Mouse (Mus musculus) heart, postnatal 36 days (tissue): ENCODE results near the gene Eri3. TPM values are rescaled to one million over a fixed set of nuclear protein-coding genes. Genes with fewer than 3 reads are reported as not detected.

Experiments
- DNase-seq, 2 experiments: peaks; one replicate each; pipeline ENCODE4 v3.0.0; 2021 to 2022
- intact Hi-C: fragments of 180-260 bp; cut with DNase I; formaldehyde crosslinking; loops from one replicate; pipeline ENCODE4 v1.15.1; 2025
- total RNA-seq, 2 experiments: library from RNA; stranded (reverse); gene quantifications; 2 replicates each; pipeline ENCODE4 v1.2.3; 2021

Gene Eri3
- total RNA-seq, 2 experiments from 2014 or later, result 89.9 to 91.4 TPM

DNA sequence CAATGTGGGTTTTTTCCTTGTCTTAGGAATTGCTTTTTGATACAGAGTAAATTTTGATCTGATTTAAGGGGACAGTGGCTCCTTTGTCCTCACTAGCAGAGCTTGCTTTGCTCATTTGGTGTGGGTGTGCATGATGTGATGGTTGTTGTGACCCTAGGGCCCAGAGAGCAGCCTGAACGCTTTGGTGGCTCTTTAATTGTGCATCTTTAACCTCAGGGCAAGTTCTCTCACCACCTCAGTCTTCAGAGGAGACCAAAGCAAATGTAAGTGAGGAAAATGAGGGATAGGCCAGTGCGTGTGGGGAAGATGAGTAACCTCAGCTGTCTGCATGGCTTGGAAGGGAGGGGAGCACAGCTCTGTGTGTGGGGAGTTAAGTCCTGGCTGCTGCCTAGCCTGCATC is 18.7 kb downstream of the Eri3 start:
- intact Hi-C loops, result no loop called here
- no peak for DNase-seq

DNA sequence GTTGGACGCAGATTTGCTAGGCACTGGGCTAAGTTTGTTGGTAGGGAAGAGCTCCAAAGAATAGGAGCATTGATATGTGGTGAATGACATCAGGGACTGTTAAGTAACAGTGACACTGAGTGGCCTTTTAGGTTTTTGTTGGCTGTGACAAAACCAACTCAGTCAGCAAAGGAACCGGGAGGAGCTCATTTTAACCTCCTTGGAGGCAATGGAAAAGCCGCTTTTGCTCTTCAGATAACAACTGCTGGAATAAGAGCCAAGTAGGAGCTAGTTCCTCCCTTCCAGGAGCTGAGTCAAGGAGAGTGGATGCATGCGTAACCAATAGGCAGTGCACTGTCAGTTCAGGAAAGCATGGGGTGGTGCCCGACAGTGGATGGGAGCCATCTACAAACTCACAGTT is 20.8 kb downstream of the Eri3 start:
- intact Hi-C loops, result no loop called here
- peak in 1 of 2 experiments; percentile 15 for DNase-seq

DNA sequence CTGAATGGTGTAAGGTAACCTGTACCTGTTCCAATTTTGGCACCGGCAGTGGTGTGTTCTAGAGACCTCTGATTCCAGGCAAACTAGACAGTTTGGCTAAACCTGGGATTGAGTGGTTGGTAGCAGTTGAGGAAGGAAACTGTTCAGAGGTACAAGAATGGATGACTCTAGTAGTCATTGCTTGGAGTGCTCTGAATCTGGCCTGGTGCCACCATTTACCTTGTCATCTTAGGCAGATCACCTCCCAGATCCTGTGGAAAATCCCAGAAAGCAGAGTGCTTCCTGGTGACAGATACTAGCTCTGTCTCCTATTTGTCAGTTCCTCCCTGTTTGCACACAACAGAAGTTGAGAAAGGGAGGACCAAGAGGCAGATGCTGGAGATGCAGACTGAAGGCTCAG is 27.4 kb downstream of the Eri3 start:
- intact Hi-C loops, result no loop called here
- no peak for DNase-seq

DNA sequence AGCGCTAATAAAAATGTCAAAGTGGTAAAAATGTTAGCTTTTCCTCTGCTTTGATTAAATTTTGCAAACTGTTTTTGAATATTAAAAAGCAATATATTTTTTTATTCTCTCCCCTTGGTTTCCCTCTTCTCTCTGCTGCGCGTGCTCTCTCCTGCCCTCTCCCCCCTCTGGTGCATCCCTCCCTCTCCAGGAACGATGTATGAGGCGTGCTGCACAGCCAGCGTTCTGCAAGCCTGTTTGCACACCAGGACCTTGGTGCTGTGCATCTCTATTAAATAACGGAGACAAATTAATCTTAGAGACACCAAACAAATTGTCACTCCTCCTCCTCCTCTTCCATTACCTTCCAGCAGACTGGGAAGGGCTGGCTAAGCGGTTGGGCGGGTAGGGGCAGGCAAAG is 31.5 kb downstream of the Eri3 start:
- intact Hi-C loops, result no loop called here
- no peak for DNase-seq

DNA sequence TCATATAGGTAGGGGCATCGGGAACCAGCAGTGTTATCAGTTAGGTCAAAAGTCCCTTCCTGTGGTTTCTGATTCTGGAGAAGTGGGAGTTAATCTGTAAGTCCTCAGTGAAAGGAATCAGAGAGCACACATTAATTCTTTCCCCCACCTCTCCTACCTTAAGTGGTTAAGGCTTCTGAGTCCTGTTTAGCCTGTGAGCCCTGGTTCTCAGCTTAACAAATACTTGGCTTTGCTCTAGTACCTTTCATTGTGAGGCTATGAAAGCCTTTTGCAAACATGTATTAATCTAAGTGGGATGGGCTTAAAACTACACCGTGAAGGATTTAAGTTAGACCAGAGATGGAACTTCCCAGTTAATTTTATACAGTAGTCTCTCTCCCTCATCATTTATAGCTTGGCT is 35.8 kb downstream of the Eri3 start:
- intact Hi-C loops, result no loop called here

DNA sequence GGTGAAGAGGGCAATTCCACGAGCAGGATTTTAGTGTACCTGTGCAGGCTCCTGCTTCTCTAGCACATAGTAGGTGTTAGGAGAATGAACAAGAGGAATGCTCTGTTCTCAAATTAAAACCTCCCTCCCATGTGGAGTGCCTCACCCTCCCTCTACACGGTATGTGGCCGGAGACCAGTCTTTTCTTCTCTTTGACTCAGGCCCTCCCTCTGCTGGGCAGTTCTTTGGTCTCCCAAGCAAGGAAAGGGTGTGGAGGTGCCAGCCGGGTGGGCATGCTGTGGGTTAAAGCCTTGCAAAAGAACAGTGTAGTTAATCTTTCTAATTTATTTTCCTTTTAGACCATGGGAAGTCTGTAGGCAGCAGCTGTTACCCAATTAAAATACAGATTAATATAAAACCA is 37.3 kb downstream of the Eri3 start:
- intact Hi-C loops, result no loop called here
- DNase-seq, result no peak

More for the DNA sequence above, 35.8 kb downstream of the Eri3 start:
- no peak for DNase-seq

DNA sequence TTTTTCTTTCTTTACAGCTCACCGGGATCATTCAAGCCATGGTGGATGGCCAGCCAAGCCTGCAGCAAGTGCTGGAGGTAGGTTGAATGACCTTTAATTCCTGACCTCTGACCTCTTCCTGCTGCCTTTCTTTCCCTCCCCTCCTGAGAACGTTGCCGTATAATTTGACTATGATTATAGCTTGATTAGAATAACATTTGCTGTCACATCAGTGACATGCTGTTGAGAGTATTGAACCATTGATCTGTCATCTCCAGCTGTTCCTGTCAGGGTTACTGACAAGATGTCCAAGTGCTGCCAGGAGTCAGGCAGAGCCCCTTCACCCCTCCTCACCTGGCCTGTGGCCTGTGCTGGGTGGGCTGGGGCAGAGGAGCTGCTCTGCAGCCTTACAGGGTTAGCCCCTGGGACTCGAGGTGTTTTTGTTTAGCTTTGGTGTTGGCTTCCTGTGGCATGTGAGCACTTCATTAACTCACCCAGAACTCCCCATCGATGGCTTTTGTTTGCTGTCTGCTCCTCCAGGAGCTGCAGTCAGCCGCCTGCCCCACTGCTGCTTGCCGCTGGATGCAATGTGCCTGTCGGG is 39.0 kb downstream of the Eri3 start:
- no peak for DNase-seq
- intact Hi-C loops, result no loop called here

DNA sequence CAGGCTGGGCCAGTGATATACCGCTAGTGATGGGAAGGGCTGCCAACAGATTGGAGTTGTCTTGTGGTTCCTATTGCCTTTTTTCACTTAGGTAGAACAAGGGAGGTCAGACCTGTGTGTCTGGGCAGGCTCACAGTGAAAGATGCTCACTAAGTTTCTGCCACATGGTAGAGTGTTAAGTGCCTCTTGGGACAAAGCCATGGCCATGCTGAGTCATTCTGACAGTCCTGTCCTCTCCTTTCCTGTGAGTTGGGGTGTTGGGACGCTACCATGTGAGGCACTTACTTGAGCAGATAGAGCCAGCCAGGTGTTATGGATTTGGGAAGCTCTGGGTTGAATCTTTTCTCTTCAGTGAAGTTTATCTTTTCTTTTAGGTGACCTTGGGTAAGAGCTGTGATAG is 40.6 kb downstream of the Eri3 start:
- peak; percentile 41 to 49 for DNase-seq
- intact Hi-C loops, result no loop called here

DNA sequence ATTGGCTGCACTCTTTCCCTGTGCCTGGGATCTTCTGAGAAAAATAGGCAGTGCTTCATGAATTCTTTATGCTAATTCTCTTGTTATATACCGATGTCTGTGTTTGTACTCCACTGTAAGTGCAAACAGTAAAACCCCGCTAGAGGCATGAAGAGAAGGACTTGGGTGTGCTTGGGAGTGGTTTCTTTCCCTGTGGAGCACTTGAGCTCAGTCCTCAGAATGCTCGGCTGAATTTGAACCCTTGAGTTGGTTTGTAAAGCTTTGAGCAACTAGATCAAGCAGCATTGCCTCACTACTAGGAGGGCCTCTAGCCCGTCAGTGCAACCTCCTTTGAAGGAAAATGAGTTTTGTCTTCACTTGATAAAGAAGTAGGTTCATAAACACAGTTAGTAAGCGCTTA is 42.0 kb downstream of the Eri3 start:
- intact Hi-C loops, result no loop called here
- no peak for DNase-seq

DNA sequence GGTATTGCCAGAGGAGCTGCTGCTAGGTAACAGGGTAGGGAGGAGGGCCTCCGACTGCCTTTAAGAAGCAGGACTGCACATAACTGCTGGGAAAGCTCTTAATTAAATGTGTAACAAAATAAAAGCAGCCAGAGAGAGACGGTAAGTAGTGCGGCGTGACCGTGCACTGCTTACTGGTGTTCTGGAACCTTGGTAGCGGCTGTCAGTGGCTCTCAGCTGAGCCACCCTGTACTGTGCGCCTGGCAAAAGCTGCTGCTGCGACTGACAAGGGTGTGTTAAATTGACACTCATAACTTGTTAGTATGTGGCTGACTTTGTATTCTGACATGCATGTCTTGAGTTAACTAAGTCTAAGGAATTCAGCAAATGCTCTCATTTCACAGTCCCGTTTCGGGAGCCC is 45.1 kb downstream of the Eri3 start:
- intact Hi-C loops, result no loop called here
- no peak for DNase-seq

DNA sequence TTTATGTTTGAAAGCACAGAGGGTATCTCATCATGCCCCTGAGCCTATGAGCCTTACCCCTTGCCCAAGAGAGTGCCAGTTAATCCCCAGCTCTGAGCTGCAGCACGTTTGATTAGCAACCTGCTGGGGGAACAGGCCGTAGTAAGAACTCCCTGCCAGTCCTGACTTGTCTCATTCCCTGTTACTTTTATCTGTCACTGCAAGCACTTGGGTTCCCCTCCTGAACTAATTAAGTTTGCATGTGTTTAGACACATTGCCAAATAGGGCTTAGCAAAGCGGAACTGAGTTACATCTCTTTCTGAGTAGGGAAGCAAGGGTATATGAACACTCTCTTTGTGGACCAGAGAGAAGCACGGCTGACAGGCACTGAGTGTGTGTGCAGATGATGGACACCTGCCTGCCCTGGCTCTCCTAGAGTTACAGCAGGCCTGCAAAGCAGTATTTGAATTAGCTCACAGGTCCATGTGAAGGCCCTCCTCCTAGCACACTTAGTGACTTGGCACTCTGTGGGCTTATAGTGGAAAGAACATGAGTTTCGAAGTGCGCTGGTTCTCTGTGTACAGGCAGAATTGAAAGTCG is 49.9 kb downstream of the Eri3 start:
- DNase-seq, result no peak
- intact Hi-C loops, result no loop called here

DNA sequence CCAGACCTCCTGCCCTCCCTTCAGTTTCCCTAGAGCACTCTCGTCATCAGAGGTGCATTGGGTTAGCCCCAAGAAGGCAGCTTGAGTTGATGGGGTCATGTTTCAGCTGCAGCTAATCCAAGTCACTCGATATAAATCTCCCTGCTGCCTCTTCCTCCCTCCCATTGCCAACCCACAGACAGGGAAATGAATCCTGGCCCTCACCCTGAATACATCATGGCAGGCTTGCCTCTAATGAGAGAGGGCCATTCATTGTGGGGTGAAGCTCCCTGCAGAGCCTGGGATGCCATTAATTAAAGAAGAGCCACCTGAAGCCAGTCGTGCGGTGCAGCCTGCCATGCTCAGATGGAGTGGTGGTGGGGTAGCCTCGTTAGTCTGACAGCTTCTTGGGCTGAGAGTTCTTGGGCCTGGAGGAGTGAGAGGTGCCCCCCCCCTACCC is 51.2 kb downstream of the Eri3 start:
- intact Hi-C loops, result no loop called here
- DNase-seq, result no peak

DNA sequence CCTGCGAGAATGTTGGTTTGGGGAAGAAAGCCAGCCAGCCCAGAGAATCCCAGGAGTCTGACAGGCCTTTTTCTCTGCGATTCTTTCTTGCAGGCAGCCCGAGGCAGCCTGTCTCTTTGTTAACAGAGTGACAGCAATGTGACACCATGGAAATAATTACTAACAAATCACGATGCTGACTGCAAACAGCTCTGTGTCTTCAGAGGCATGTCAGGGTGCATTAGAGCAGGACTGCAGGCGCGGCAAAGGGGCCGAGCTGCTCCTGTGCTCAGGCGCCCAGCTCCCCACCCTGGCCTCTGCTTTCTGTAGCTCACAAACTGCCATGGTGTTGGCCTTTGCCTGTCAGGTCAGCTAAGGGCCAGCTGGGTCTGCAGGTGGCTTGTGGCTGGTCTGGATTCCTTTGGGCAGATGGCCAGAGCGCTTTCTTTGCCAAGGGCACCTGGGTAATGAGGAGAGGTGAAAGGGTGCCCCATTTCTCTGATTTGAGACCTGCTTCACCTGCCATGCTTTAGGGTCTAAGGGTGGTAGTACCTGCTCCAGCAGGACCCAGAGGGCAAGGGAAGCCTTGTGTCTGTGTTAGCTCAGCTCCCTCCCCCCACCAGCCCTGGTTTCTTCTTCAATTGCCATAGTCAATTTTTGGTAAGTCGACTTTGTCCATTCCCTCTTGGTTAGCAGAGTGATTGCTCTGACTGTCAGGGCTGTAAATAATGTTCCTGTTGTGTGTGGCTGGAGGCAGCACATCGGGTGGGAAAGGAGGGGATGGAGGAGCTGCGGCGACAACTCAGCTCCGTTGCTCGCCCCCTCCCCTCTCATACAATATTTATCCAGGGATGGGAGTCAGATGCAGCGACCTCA is 55.2 kb downstream of the Eri3 start:
- intact Hi-C loops, result no loop called here
- DNase-seq, result no peak

DNA sequence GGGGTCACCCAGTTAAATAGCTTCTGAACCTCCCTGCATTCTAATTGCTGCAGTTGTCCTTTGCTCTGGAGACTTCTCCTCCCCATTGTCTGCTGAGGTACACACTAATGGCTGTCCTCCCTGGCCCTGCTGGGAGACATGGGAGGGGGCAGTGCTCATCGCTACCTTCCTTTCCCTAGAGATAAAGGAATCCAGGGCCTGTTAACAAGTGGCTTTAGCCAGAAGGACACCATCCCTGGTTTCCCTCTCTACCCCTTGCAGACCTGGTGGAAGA is 55.7 kb downstream of the Eri3 start:
- intact Hi-C loops, result no loop called here
- no peak for DNase-seq

DNA sequence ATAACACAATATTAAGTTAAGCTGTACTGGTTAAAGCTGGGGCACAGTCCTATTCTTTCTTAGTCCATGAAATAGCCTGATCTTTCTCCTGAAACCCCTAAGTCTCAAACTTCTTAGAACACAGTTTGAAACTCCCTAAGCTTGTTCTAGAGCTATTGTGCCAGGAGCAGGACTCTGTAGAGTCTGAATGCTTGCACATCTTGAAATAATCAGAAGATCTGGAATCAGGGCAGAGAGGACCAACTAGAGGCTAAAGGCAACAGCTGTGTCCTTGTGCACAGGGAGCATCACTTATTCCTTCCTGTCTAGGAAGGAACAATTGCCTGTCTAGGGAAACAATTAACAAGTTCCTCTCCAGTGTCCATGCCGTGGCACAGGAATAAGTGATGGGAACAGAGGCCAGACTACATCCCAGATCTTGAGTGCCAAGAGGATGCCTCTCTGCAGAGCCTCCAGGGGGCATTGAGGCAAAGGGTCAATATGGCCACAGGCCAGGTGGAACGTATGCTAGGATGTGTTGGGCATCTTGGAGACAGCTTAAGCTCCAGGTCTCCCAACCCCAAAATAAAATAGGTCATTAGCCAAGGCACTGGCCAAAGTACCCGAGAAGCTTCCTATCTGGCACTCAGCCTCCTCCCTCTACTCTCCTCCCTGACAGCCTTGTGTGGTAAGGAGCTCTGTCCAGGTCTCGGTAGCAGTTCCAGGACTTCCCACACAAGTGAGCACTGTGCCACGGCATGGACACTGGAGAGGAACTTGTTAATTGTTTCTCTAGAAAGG is 56.9 kb downstream of the Eri3 start:
- intact Hi-C loops, result no loop called here
- DNase-seq, result no peak

DNA sequence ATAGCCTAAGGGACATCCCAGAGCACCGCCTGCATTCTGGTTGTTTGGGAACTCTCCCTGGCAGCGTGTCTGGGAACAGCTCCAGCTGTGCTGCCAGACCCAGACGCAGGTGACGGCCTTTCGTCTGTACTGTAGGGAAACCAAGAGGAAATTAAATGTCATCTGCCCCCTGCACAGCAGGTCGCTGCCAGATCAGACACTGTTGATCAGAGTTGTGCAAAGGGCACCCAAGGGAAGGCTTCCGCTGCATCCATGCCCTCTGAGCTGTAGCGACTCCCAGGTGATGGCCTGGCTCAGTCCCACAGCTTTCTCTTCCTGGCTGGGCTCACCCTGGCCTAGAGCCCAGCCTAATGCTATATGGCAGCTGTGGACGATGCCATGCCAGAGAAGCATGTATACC is 58.1 kb downstream of the Eri3 start:
- peak; percentile 10 to 24 for DNase-seq
- intact Hi-C loops, result no loop called here

DNA sequence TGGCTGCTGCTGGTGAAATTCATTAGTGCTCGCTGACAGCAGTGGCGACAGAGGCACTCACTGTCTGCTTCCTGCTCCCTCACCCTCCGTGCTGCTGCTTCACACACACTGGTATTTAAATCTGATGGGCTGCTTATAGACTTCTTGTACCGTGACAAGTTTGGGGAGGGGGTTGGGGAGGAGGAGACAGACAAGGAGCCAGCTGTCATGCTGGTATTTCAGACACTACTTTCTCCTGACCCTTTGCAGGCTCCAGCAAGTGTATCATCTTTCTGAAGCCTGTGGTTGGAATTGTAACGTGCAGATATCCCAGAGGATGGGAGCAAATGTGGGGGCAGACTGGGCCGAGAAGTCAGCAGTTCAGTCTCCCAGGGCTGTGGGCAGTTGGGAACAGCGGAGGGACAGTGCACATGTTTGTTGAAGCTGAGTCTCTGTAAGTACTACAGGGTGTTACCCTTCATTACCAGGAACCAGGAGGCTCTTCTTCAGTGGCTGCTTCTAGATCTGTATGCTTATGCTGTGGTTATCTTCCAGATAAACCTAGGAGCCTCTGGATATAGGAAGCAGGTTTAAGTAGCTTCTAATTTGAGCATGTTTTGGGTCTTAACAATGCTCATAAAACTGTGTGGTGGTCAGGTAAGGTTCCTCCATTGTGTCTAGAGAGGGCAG is 59.3 kb downstream of the Eri3 start:
- DNase-seq, result no peak
- intact Hi-C loops, result no loop called here

DNA sequence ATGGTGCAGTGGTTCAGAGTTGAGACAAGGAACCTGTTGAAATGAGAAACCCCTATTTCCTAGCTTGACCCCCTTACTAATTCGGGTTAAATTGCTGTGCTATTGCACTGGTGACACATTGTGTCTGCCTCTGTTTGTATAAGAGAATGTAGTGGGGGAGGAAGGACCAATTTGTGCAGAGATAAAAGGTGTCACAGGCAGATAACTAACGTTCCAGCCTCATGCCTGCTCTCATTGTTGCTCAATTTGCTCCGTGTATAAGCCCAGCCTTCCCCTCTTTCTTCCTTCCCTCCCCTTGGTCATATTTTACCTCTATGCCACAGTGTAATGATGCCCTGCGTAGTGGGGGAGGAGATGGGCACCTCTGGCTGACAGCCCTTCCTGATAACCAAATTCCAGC is 61.2 kb downstream of the Eri3 start:
- intact Hi-C loops, result no loop called here
- DNase-seq, result no peak

DNA sequence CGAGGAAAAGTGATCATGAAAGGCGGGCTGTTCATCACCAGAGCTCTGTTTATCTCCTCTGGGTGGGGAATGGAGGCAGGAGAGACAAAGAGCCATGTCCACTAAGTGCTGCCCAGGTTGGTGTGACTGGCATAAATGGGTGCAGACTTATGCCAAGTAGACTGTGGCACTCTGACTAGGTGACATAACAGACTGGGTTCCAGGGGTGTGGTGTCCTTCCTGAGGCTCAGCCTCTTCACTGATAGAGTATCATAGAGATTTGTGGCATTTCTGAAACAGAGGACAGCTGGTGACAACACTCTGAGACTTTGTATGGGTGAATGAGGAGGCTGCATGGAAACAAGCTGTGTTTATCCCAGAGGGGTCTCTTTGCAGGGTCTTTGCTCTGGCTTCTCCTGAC is 61.6 kb downstream of the Eri3 start:
- intact Hi-C loops, result no loop called here
- no peak for DNase-seq

DNA sequence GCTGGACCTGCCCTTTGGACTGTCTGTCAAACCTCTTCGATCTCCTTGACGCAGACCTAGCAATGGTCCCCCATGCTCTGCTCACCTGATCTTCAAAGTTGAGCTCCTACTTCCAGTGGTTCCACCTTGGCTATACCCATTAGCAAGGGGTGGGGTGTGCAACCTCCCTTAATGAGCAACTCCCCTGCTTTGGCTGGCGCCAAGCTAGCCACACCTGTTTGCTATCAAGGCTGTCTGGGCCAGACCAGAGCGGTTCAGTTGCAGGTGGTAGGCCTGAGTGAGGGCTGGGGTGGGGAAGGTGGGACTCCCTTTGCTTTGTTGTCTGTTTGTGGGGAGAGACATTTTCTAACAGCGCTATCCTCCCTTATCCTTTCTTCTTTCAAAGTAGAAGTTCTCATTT is 62.5 kb downstream of the Eri3 start:
- no peak for DNase-seq
- intact Hi-C loops, result no loop called here

DNA sequence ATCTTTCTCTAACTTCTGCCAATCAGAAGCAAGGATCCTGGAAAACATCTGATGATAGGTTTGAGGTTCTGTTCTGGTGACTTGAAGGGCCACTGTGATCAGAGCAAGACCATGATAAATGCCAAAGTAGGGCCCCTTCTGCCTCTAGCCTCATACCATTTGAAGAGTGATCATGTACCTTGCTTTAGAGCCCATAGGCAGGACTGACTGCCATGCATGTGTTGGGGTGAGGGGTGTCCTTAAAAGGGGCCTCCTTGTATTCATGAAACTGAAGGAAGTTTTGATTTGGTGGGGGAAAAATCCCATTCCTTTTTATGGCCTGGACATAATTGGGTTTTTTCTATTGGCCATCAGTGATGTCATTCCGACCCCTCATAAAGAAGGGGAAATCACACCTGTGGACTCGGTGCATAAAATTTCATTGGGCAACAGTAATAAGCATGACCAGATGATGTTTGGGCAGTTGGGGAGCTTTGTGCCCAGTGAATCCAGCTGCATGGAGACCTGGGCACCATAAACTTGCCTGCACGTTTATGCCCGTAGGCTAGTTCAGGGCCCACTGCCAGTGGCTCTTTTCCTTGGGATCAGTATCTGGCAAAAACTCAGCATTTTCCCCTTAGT is 63.1 kb downstream of the Eri3 start:
- no peak for DNase-seq
- intact Hi-C loops, result no loop called here
